Mouse (Mus musculus): ENCODE results near the gene Otop3. TPM values are rescaled to one million over a fixed set of nuclear protein-coding genes. Genes with fewer than 3 reads are reported as not detected.
"Not testable (repeated sequence)": the region's sequence is repeated elsewhere in the genome, so short reads cannot be mapped to it uniquely, and the experiment has no call there.

Otop3 gene
- polyA plus RNA-seq, 1 experiment: 0.64 TPM

- DNase-seq (ENCODE audit: low read depth): peak; percentile 97
- TF ChIP-seq CTCF (IDR thresholded peaks at IDR 0.05; ENCODE audit: borderline replicate concordance, extremely low read depth, insufficient read depth, insufficient read length) (no peak), POLR2A (IDR thresholded peaks at IDR 0.05; ENCODE audit: borderline replicate concordance, extremely low read depth, insufficient read depth, insufficient read length, poor library complexity, severe bottlenecking) (peak; percentile 96)
Observed at GRCm38 (mm10) chr11:115381743-115382539, 47.4 kb downstream of the Otop3 start, which contains the start of gene Cdr2l. Gene Cdr2l (plus strand): TSS chr11:115381916.

- TF ChIP-seq POLR2A (IDR thresholded peaks at IDR 0.05; ENCODE audit: borderline replicate concordance, extremely low read depth, insufficient read depth, insufficient read length, poor library complexity, severe bottlenecking) (no peak), CTCF (IDR thresholded peaks at IDR 0.05; ENCODE audit: borderline replicate concordance, extremely low read depth, insufficient read depth, insufficient read length) (no peak)
- DNase-seq (ENCODE audit: low read depth): no peak
Observed at GRCm38 (mm10) chr11:115382891-115383290, 48.4 kb downstream of the Otop3 start.

GRCm38 (mm10) chr11:115383701-115384474 is 49.4 kb downstream of the Otop3 start:
- no peak for TF ChIP-seq POLR2A (IDR thresholded peaks at IDR 0.05; ENCODE audit: borderline replicate concordance, extremely low read depth, insufficient read depth, insufficient read length, poor library complexity, severe bottlenecking)
- peak; percentile 8; the same call in 1 of the 2 replicates for TF ChIP-seq CTCF (IDR thresholded peaks at IDR 0.05; ENCODE audit: borderline replicate concordance, extremely low read depth, insufficient read depth, insufficient read length)
- DNase-seq (ENCODE audit: low read depth): peak; percentile 91

- no peak for TF ChIP-seq POLR2A (IDR thresholded peaks at IDR 0.05; ENCODE audit: borderline replicate concordance, extremely low read depth, insufficient read depth, insufficient read length, poor library complexity, severe bottlenecking)
- TF ChIP-seq CTCF (IDR thresholded peaks at IDR 0.05; ENCODE audit: borderline replicate concordance, extremely low read depth, insufficient read depth, insufficient read length): no peak
- no peak for DNase-seq (ENCODE audit: low read depth)
Observed at GRCm38 (mm10) chr11:115384587-115384986, 50.1 kb downstream of the Otop3 start.

- not testable (repeated sequence) for DNase-seq (ENCODE audit: low read depth)
Observed at GRCm38 (mm10) chr11:115386859-115387258, 52.3 kb downstream of the Otop3 start.

- DNase-seq (ENCODE audit: low read depth): no peak
- TF ChIP-seq POLR2A (IDR thresholded peaks at IDR 0.05; ENCODE audit: borderline replicate concordance, extremely low read depth, insufficient read depth, insufficient read length, poor library complexity, severe bottlenecking) (no peak), CTCF (IDR thresholded peaks at IDR 0.05; ENCODE audit: borderline replicate concordance, extremely low read depth, insufficient read depth, insufficient read length) (no peak)
Observed at GRCm38 (mm10) chr11:115391358-115391757, 56.8 kb downstream of the Otop3 start.

GRCm38 (mm10) chr11:115393721-115394325 is 59.3 kb downstream of the Otop3 start:
- DNase-seq (ENCODE audit: low read depth): no peak
- TF ChIP-seq POLR2A (IDR thresholded peaks at IDR 0.05; ENCODE audit: borderline replicate concordance, extremely low read depth, insufficient read depth, insufficient read length, poor library complexity, severe bottlenecking) (no peak), CTCF (IDR thresholded peaks at IDR 0.05; ENCODE audit: borderline replicate concordance, extremely low read depth, insufficient read depth, insufficient read length) (no peak)

Other genes starting within 250 kb of the Otop3 start
- gene Rab37, start 243.3 kb upstream of the Otop3 start, polyA plus RNA-seq (2012; rRNA removed): 0.83 and 0.89 TPM in 2 replicates
- gene Cd300lf, start 200.7 kb upstream of the Otop3 start, polyA plus RNA-seq (2012; rRNA removed): 0.10 and 0.15 TPM in 2 replicates
- gene Slc9a3r1, start 171.4 kb upstream of the Otop3 start, polyA plus RNA-seq (2012; rRNA removed): 31.6 and 40.5 TPM in 2 replicates
- gene Tmem104, start 147.2 kb upstream of the Otop3 start, polyA plus RNA-seq (2012; rRNA removed): 7.1 and 10.7 TPM in 2 replicates
- gene Nat9, start 146.9 kb upstream of the Otop3 start, polyA plus RNA-seq (2012; rRNA removed): 16.0 and 16.9 TPM in 2 replicates
- 0.89 and 1.2 TPM in 2 replicates for gene Grin2c, start 67.5 kb upstream of the Otop3 start, polyA plus RNA-seq (2012; rRNA removed)
- 26.1 and 32.4 TPM in 2 replicates for gene Fdxr, start 57.7 kb upstream of the Otop3 start, polyA plus RNA-seq (2012; rRNA removed)
- gene Fads6, start 37.1 kb upstream of the Otop3 start, polyA plus RNA-seq (2012; rRNA removed): 1.6 and 2.4 TPM in 2 replicates
- gene Otop2, start 27.6 kb upstream of the Otop3 start, polyA plus RNA-seq (2012; rRNA removed): 0.13 and 0.15 TPM in 2 replicates
- gene Ush1g, start 12.7 kb upstream of the Otop3 start, polyA plus RNA-seq (2012; rRNA removed): 0.04 and 0.11 TPM in 2 replicates
- gene Hid1, start 33.0 kb downstream of the Otop3 start, polyA plus RNA-seq (2012; rRNA removed): 61.7 and 64.8 TPM in 2 replicates
- 39.1 and 50.8 TPM in 2 replicates for gene Cdr2l, start 47.2 kb downstream of the Otop3 start, polyA plus RNA-seq (2012; rRNA removed)
- gene Mrpl58, start 69.0 kb downstream of the Otop3 start, polyA plus RNA-seq (2012; rRNA removed): 115 and 126 TPM in 2 replicates
- 399 and 402 TPM in 2 replicates for gene Atp5h, start 85.2 kb downstream of the Otop3 start, polyA plus RNA-seq (2012; rRNA removed)
- gene Kctd2, start 85.4 kb downstream of the Otop3 start, polyA plus RNA-seq (2012; rRNA removed): 45.9 and 46.8 TPM in 2 replicates
- 0.04 and 0.12 TPM in 2 replicates for gene Trim80, start 105.8 kb downstream of the Otop3 start, polyA plus RNA-seq (2012; rRNA removed)
- not detected in 2 replicates for gene Slc16a5, start 127.7 kb downstream of the Otop3 start, polyA plus RNA-seq (2012; rRNA removed)
- 12.4 and 15.1 TPM in 2 replicates for gene Armc7, start 140.9 kb downstream of the Otop3 start, polyA plus RNA-seq (2012; rRNA removed)
- gene Nt5c, start 157.1 kb downstream of the Otop3 start, polyA plus RNA-seq (2012; rRNA removed): 67.9 and 84.3 TPM in 2 replicates
- 1,229 and 1,645 TPM in 2 replicates for gene Jpt1, start 179.7 kb downstream of the Otop3 start, polyA plus RNA-seq (2012; rRNA removed)
- 702 and 773 TPM in 2 replicates for gene Sumo2, start 201.5 kb downstream of the Otop3 start, polyA plus RNA-seq (2012; rRNA removed)
- gene Nup85, start 229.7 kb downstream of the Otop3 start, polyA plus RNA-seq (2012; rRNA removed): 105 and 168 TPM in 2 replicates